Mouse (Mus musculus) activated CD4-positive, CD25-positive, alpha-beta regulatory T cell, adult 4 months (primary cell): ENCODE data around the gene Tfcp2. TPM values are rescaled to one million over a fixed set of nuclear protein-coding genes. Genes with fewer than 3 reads are reported as not detected.

ENCODE experiments used
- ATAC-seq: one replicate; pipeline ENCODE4 v1.8.0; 2017
- polyA plus RNA-seq, 2 experiments: library from polyadenylated mRNA; unstranded; fragments of 100-300 nt; shearing (Covaris generic); gene quantifications; one replicate each; pipeline ENCODE4 v1.2.1; 2017

The Tfcp2 gene
- 1 to 10 TPM; 4.1 to 4.3 TPM for polyA plus RNA-seq

GRCm38 (mm10) chr15:100551326-100552307 lies at the start of gene Tfcp2:
Gene Tfcp2 (minus strand): TSS chr15:100552008.
- ATAC-seq: peak; percentile 99

DNA sequence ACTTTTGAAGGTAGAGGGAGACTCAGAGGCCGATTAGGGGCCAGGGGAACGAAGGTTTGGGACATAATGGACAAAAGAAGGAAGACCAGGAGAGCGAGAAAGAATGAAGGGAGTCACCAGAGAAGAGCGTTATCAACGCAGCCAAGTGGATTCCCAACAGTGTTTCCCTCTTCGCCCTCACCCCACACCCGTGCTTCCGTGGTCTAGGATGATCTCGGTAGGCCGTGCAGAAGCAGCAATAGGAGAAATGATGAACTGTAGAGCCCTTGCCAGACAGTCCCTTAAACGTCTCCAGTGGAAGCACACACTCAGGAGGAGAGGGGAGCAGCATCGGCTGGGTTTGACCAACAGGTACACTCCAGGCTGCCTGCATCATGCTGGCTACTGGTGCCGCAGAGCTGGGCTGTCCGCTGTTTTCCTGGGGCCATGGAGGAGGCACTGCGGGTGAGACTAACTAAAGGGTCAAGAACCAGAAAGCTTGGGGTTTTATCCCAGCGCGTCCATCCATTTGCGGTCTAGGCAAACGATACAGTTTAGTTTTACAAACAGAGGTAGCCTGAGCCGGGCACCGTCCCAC lies 49.0 kb upstream of the Tfcp2 start:
- ATAC-seq: no peak

- ATAC-seq: peak; percentile 65
Observed at GRCm38 (mm10) chr15:100600047-100600695, 48.4 kb upstream of the Tfcp2 start.

GRCm38 (mm10) chr15:100599276-100600046 lies 47.7 kb upstream of the Tfcp2 start, which contains the start of gene Pou6f1:
Gene Pou6f1 (minus strand): TSS chr15:100599984.
- no peak for ATAC-seq

- ATAC-seq: peak; percentile 43
Observed at GRCm38 (mm10) chr15:100598883-100599275, 47.1 kb upstream of the Tfcp2 start.

- ATAC-seq: peak; percentile 48
Observed at GRCm38 (mm10) chr15:100598287-100598882, 46.6 kb upstream of the Tfcp2 start.

GRCm38 (mm10) chr15:100592817-100593216 lies 41.0 kb upstream of the Tfcp2 start:
- ATAC-seq: no peak

DNA sequence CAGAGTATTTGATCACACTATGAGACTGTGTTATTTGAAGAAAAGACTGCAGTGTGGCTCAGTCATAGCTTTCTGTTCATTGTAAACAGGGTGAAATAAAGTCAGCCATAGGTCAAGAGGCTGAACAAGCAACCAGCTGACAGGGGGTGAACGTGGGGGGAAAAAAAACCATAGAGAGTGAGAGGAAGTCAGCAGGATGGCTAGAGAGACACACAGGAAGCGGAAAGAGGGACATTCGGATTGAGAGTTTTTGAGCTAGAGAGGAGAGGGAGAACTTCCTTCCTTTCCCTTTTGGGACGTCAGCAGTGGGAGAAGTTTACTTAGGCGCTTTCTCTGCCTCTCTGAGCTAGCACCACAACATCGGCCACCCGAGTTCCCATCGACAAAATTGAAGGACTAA lies 38.6 kb upstream of the Tfcp2 start:
- ATAC-seq: no peak

- no peak for ATAC-seq
Observed at GRCm38 (mm10) chr15:100588297-100588696, 36.5 kb upstream of the Tfcp2 start.

GRCm38 (mm10) chr15:100587166-100587565 lies 35.4 kb upstream of the Tfcp2 start:
- no peak for ATAC-seq

DNA sequence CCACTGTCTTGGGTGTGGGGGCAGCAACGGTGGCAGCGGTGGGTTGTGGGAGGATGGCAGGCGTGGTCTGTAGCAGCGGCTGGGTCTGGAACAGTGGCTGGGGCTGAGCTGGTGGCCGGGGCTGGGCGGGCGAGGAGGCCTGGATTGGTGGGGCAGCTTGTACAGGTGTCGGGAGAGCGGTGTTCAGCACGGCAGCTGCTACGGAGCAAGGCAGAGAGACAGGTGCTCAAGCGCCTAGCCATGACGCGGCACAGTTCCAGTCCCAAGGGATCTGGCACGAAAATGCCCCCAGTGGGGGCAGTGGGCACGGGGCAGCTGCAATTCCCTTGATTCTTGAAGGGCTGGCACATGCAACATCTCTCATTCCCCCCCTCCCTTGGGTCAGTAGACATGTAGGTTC lies 34.1 kb upstream of the Tfcp2 start:
- no peak for ATAC-seq

DNA sequence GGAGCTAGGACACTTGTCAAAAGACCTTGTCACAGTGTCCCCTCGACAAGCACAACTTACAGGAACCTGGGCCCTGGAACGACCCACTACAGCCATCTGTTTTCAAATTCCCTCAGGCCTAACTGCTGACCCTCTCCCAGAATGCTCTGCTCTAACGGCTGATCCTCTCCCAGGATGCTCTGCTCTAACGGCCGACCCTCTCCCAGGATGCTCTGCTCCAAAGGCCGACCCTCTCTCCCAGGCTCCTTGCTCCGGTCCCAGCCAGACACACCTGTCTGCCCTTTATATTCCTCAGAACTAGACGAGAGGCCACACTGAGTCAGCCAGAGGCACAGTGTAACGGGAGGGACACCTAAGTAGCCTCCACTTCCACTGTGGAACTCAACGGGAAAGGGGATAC lies 28.3 kb upstream of the Tfcp2 start:
- ATAC-seq: no peak

- ATAC-seq: no peak
Observed at GRCm38 (mm10) chr15:100577972-100578371, 26.2 kb upstream of the Tfcp2 start.

DNA sequence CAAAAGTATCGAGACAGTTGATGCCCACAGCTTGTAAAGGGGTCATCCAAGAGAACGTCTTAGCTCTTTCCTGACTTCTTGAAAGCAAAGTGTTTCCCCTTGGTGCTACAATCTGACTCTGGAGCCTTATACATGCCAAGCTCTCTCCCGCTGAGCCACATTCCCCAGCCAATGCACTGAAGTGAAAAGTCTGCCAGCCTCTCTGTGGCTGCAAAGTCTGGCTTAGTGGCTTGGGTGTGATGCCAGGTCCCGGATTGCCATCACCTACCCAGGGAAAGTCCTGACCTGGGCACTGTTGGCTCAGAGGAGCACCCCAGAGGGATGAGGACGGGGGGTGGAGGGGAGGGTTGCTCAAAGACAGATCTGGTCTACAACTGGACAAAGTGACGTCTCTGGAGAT lies 25.0 kb upstream of the Tfcp2 start:
- ATAC-seq: no peak

DNA sequence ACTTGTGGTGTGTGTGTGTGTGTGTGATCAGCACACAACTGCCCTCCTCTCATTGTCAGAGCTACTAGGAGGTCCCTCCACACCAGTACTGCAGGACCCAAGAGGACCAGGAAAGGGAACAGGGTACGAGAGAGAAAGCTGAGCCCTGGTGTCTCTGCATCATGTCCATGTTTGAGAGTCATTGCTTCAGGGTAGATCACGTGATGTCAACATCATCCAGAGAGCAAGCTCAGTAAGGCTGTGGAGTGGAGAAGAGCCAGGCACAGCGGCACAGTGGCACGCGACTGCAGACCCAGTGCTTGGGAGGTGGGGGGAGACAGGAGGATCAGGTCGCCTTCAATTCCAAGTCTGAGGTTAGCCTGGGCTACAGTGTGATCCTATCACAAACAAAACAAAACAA lies 24.6 kb upstream of the Tfcp2 start:
- ATAC-seq: no peak

DNA sequence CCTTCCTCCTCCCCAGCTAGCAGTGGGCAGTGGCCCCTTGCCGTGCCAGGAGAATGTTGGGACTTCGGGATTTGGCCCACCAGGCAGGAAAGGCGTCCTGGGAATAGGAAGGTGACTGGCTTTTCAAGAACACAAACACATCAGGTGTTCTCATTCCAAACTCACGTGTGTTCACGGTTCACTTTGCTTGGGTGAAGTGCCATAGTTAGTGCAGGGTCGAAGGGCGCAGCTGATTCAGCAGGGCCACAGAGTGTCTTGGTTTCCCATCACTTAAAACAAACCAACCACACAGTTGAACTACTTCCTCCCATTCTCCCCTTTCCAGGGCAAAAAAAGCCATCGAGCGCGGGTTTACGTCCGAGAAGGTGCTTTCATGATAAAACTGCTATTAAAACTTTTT lies 23.6 kb upstream of the Tfcp2 start:
- no peak for ATAC-seq

- no peak for ATAC-seq
Observed at GRCm38 (mm10) chr15:100574378-100574777, 22.6 kb upstream of the Tfcp2 start.

GRCm38 (mm10) chr15:100573946-100574345 lies 22.1 kb upstream of the Tfcp2 start:
- no peak for ATAC-seq

GRCm38 (mm10) chr15:100569239-100569638 lies 17.4 kb upstream of the Tfcp2 start:
- ATAC-seq: no peak

- no peak for ATAC-seq
Observed at GRCm38 (mm10) chr15:100566531-100566930, 14.7 kb upstream of the Tfcp2 start.

DNA sequence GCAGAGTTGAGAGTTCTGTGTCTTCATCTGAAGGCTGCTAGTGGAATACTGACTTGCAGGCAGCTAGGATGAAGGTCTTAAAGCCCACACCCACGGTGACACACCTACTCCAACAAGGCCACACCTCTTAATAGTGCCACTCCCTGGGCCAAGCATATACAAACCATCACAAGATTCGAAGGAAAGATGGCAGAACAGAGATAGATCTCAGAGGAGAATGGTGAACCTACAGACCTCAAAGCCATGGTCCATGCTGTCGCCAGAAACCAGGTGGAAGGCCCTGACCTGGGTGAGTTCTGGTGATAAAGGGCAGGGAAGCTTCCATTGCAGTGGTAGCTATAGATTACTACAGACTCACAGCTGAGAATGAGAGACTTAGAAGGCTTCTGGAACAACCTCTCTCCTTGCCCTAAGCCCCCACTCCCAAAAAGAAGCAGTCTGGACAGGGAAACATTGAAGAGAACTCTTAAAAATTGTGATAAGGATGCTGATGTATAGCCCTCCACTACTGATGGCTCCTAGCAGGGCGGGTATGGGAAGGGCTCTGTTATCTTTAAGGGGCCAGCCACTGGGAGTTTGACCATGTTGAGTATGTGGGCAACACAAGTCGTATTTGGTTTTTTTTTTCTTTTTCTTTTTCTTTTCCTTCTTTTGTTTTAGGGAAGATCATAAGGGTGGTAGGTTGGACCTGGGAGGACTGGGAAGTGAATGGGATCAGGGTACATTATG lies 6.1 kb upstream of the Tfcp2 start:
- no peak for ATAC-seq
